ENCODE assay signal across 24 mouse cellular contexts in the genomic region with DNA sequence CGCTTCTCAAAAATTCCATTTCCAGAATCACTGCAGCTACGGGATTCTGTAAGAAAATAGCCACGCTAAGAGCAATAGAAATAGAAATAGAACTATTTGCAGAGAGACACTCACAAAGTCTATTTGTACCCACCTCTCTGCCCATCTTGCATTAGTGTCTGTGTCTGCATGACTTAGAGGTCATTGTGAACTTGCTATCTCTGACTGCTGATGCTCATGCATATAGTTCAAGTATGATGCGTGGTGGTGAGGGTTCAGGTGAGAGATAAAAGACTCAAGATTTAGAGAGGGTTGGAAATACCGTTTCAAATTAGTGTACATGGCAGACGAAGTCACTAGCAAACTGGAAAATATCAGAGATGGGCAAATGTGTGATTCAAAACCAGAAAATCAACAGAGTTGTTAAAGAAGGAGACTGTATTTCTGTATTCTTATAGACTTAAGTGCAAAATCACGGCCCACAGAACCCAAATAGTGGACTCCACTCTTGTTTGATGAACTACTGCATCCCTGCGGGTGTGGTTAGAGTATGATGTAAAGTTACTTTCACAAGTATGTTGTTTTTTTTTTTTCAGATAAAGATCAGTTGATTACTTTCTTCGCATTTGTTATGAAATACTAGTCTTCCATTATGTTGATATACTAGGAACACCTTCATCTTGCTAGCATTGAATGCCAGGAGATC. TPM values are rescaled to one million over a fixed set of nuclear protein-coding genes. Genes with fewer than 3 reads are reported as not detected.
"Had no signal": no experiment of that assay in that cellular context is flagged by ENCODE, and none has a peak within 500 bp of the region (broad histone marks: within the 10 kb centered on the region; RNA-seq: fewer than 3 reads in every experiment).

No protein-coding gene starts in this region.

- H3K27me3 ChIP-seq: limb, embryonic 13.5 days; liver, embryonic 12.5 days; liver, embryonic 15.5 days; lung, embryonic 15.5 days; midbrain, embryonic 13.5 days; stomach, embryonic 15.5 days had no signal

- ATAC-seq: liver, embryonic 12.5 days; midbrain, embryonic 13.5 days; midbrain, embryonic 16.5 days had no signal

- DNase-seq: kidney, adult 8-10 months; kidney, postnatal 25 days; layer of hippocampus, adult 9-11 months; liver; lung, adult 18-20 months; lung, postnatal 14 days; lung, postnatal 4 days; thymus, postnatal 36 days had no signal

- H3K9ac ChIP-seq: limb, embryonic 13.5 days; liver, embryonic 12.5 days; liver, embryonic 15.5 days; lung, embryonic 15.5 days; midbrain, embryonic 13.5 days; stomach, embryonic 15.5 days had no signal

- H3K36me3 ChIP-seq: limb, embryonic 10.5 days; limb, embryonic 13.5 days; liver, embryonic 12.5 days; liver, embryonic 15.5 days; lung, embryonic 15.5 days; midbrain, embryonic 13.5 days; stomach, embryonic 15.5 days had no signal

- H3K27ac ChIP-seq: layer of hippocampus, adult 2 months; limb, embryonic 10.5 days; limb, embryonic 13.5 days; liver, embryonic 12.5 days; liver, embryonic 15.5 days; lung, embryonic 15.5 days; midbrain, embryonic 13.5 days; stomach, embryonic 15.5 days had no signal

- H3K9me3 ChIP-seq: limb, embryonic 10.5 days; limb, embryonic 13.5 days; liver, embryonic 12.5 days; liver, embryonic 15.5 days; lung, embryonic 15.5 days; midbrain, embryonic 13.5 days; stomach, embryonic 15.5 days had no signal

- H3K4me2 ChIP-seq: limb, embryonic 13.5 days; liver, embryonic 12.5 days; liver, embryonic 15.5 days; lung, embryonic 15.5 days; midbrain, embryonic 13.5 days; stomach, embryonic 15.5 days had no signal

- H3K4me3 ChIP-seq: layer of hippocampus, adult 2 months; limb, embryonic 10.5 days; limb, embryonic 13.5 days; liver, embryonic 12.5 days; liver, embryonic 15.5 days; lung, embryonic 15.5 days; midbrain, embryonic 13.5 days; myocyte; stomach, embryonic 15.5 days had no signal

- H3K4me1 ChIP-seq: limb, embryonic 13.5 days had no signal

RNA-seq across cellular contexts. Expression of gene Cd69, which starts 35.5 kb away (rescaled TPM):
- total RNA-seq: layer of hippocampus, adult 2 months; layer of hippocampus, postnatal 25 days; left cerebral cortex, adult 18-20 months; left cerebral cortex, postnatal 25 days had no signal
- polyA plus RNA-seq: kidney, embryonic 16.5 days; midbrain, embryonic 13.5 days; midbrain, embryonic 16.5 days; neural tube, embryonic 11.5 days; neural tube, embryonic 14.5 days had no signal

RNA-seq across cellular contexts. Expression of gene Clec2d, which starts 59.3 kb away (rescaled TPM):
- polyA plus RNA-seq: limb, embryonic 10.5 days; limb, embryonic 13.5 days; liver, embryonic 12.5 days; midbrain, embryonic 16.5 days; neural tube, embryonic 11.5 days; neural tube, embryonic 14.5 days had no signal
